Mouse (Mus musculus): ENCODE measurements at regions not wholly inside any gene's neighbourhood (a gene's known extent, or its start where the extent isn't known, plus 50 kb on each side); places are given as distances from the start of the nearest gene placed in this dataset.

GRCm38 (mm10) chr15:63060826-63061225 is 784.2 kb downstream of the Gsdmc2 start:
- WGBS (ENCODE audit: insufficient replicate concordance), result 52% methylated on average over 3 of the region's 3 CpGs
- H3K9ac ChIP-seq, result no peak overlapping the region
- no peaks in the 10 kb centered on the region for H3K9me3 ChIP-seq (replicated peaks)
- H3K27me3 ChIP-seq, result no peaks in the 10 kb centered on the region
- H3K4me2 ChIP-seq, result no peak overlapping the region
- H3K4me1 ChIP-seq (replicated peaks), result no peaks in the 10 kb centered on the region
- H3K36me3 ChIP-seq (replicated peaks), result no peaks in the 10 kb centered on the region
- H3K4me3 ChIP-seq (replicated peaks), result no peak overlapping the region
- no peak for ATAC-seq (ENCODE audit: insufficient read depth)
- no peak overlapping the region for H3K27ac ChIP-seq (replicated peaks)

DNA sequence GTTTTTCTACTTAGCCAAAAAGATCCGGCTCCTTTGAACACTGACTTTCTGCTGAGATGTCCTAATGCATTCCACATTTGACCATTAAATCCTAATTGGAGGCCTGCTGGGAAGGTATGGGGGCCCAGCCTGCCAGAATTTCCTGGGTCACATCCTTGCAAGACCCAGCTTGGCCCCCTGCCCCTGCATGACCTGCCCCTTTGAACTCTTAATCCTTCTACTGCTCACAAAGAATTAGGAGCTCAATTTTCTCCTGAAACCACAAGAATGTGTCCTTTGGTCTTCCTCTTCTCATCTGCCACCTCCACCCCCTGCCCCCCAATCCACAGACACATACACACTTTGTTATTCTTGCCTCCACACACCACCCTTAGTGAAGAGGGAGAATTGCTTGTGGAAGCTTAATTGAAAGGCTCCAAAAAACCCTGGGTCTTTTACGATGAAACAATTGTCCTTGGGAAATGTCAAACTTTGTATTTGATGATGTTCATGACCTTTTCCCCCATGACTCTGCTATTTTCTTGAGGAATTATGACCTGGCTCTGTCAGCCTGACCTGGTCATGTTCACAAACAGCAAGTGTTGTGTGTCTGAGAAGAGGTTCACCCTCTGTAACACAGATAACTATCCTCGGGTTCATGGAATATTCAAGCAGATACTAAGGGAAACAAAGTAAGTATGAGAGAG is 792.3 kb downstream of the Gsdmc2 start:
- no peak overlapping the region for H3K4me2 ChIP-seq
- H3K9ac ChIP-seq, result no peak overlapping the region
- H3K27ac ChIP-seq (replicated peaks), result no peak overlapping the region
- no peaks in the 10 kb centered on the region for H3K27me3 ChIP-seq
- WGBS (ENCODE audit: insufficient replicate concordance), result 55% methylated on average over 3 of the region's 3 CpGs
- H3K4me1 ChIP-seq (replicated peaks), result no peaks in the 10 kb centered on the region
- no peak for ATAC-seq (ENCODE audit: insufficient read depth)
- H3K4me3 ChIP-seq (replicated peaks), result no peak overlapping the region
- no peaks in the 10 kb centered on the region for H3K36me3 ChIP-seq (replicated peaks)
- no peaks in the 10 kb centered on the region for H3K9me3 ChIP-seq (replicated peaks)

DNA sequence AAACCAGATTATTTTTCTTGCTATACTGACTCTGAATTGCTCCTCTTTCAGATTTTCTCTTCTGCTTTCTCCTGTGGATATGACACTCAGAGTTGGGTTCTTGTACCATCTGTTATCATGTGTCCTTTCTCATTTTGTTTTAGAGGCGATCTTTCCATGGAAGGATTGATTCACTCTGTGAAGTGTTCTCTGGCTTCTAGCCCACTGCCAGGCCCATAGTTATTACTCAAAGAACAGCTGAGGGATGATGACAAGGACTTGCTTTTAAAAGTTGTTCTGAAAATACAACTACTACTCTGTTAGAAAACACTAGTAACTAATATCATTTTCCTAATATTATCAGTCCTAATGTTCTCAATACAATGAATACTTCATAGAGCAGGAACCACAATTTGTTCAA is 794.9 kb downstream of the Gsdmc2 start:
- Histone ChIP-seq H3K4me2 (no peak overlapping the region), H3K27me3 (no peaks in the 10 kb centered on the region), H3K4me1 (replicated peaks) (no peaks in the 10 kb centered on the region), H3K36me3 (replicated peaks) (no peaks in the 10 kb centered on the region), H3K9ac (no peak overlapping the region), H3K9me3 (replicated peaks) (no peaks in the 10 kb centered on the region), H3K27ac (replicated peaks) (no peak overlapping the region), H3K4me3 (replicated peaks) (no peak overlapping the region)
- ATAC-seq (ENCODE audit: insufficient read depth), result no peak
- WGBS (ENCODE audit: insufficient replicate concordance), result 75% methylated on average over 1 of the region's 1 CpGs

GRCm38 (mm10) chr15:63042367-63042766 is 802.6 kb downstream of the Gsdmc2 start:
- Histone ChIP-seq H3K27me3 (no peaks in the 10 kb centered on the region), H3K4me1 (replicated peaks) (no peaks in the 10 kb centered on the region), H3K9me3 (replicated peaks) (no peaks in the 10 kb centered on the region), H3K4me2 (no peak overlapping the region), H3K4me3 (replicated peaks) (no peak overlapping the region), H3K27ac (replicated peaks) (no peak overlapping the region), H3K9ac (no peak overlapping the region), H3K36me3 (replicated peaks) (no peaks in the 10 kb centered on the region)
- ATAC-seq (ENCODE audit: insufficient read depth), result no peak

DNA sequence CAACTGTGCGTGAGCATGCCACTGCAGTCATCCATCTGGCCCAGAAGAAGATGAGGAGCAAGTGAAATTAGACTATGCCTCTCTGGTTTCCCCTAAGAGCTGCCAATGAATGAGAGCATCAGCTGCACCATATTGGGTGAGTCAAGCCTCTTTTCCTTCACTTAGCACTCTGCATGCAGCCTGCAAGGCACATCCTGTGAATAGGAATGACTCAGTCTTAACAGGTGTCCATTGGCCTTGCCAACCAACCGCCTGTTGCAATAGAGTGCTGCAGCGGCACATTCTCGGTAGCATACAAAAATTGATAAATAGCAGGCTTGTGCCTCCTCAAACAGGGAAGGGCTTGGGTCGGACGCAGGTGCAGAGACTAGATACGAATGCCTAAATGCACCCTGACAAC is 808.7 kb downstream of the Gsdmc2 start:
- no peaks in the 10 kb centered on the region for H3K27me3 ChIP-seq
- H3K4me1 ChIP-seq (replicated peaks), result no peaks in the 10 kb centered on the region
- no peak overlapping the region for H3K9ac ChIP-seq
- H3K36me3 ChIP-seq (replicated peaks), result no peaks in the 10 kb centered on the region
- H3K4me2 ChIP-seq, result no peak overlapping the region
- H3K9me3 ChIP-seq (replicated peaks), result no peaks in the 10 kb centered on the region
- WGBS (ENCODE audit: insufficient replicate concordance), result 68% methylated on average over 7 of the region's 7 CpGs
- no peak overlapping the region for H3K4me3 ChIP-seq (replicated peaks)
- ATAC-seq (ENCODE audit: insufficient read depth), result no peak
- H3K27ac ChIP-seq (replicated peaks), result no peak overlapping the region

GRCm38 (mm10) chr15:63020826-63021225 is 824.2 kb downstream of the Gsdmc2 start:
- WGBS (ENCODE audit: insufficient replicate concordance), result 48% methylated on average over 2 of the region's 2 CpGs
- Histone ChIP-seq H3K4me3 (replicated peaks) (no peak overlapping the region), H3K27ac (replicated peaks) (no peak overlapping the region), H3K36me3 (replicated peaks) (no peaks in the 10 kb centered on the region), H3K4me1 (replicated peaks) (no peaks in the 10 kb centered on the region), H3K4me2 (no peak overlapping the region), H3K27me3 (no peaks in the 10 kb centered on the region), H3K9ac (no peak overlapping the region), H3K9me3 (replicated peaks) (no peaks in the 10 kb centered on the region)
- ATAC-seq (ENCODE audit: insufficient read depth), result no peak

GRCm38 (mm10) chr15:63017966-63018365 is 827.0 kb downstream of the Gsdmc2 start:
- no peak for ATAC-seq (ENCODE audit: insufficient read depth)
- H3K36me3 ChIP-seq (replicated peaks), result no peaks in the 10 kb centered on the region
- H3K27me3 ChIP-seq, result no peaks in the 10 kb centered on the region
- no peaks in the 10 kb centered on the region for H3K9me3 ChIP-seq (replicated peaks)
- no peak overlapping the region for H3K9ac ChIP-seq
- 57% methylated on average over 3 of the region's 3 CpGs for whole genome bisulfite sequencing (ENCODE audit: insufficient replicate concordance)
- no peak overlapping the region for H3K4me3 ChIP-seq (replicated peaks)
- no peaks in the 10 kb centered on the region for H3K4me1 ChIP-seq (replicated peaks)
- no peak overlapping the region for H3K27ac ChIP-seq (replicated peaks)
- H3K4me2 ChIP-seq, result no peak overlapping the region

DNA sequence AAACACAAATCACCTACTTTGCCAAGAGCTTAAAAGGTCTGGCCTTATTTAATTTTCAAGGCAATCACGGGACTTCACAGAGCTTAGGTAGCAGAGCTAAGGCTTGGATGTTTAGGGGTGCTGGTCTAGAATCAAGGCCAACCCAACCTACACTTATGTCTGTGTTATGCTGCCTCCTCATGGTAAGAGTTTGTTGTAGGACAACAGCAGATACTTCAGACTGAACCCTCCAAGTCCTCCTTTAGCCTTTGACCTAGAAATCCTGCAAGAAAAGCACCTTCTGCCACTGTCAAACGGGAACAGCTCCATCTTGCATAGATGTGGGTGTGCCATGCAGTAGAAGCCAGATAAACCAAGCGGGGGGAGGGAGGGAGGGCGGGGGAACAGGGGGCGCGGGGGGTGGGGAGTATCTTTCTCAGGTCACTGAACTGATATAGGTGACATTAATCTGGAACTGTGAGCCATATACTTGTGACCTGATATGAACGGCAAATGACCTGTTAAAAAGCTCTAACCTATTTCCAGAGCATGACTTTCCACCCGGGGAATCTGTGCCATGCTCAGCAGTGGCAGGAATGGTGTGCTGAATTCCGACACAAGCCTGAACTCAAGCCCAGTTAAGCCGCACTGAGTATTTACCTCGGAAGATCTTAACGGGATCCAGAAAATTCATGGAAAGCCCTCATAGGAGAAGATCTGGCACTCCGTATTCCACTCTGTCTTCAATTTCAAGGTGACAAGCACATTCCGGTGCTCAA is 838.3 kb downstream of the Gsdmc2 start:
- Histone ChIP-seq H3K4me2 (no peak overlapping the region), H3K9ac (no peak overlapping the region), H3K4me3 (replicated peaks) (no peak overlapping the region), H3K36me3 (replicated peaks) (no peaks in the 10 kb centered on the region), H3K9me3 (replicated peaks) (no peaks in the 10 kb centered on the region), H3K4me1 (replicated peaks) (no peaks in the 10 kb centered on the region), H3K27me3 (no peaks in the 10 kb centered on the region), H3K27ac (replicated peaks) (no peak overlapping the region)
- no peak for ATAC-seq (ENCODE audit: insufficient read depth)
- 66% methylated on average over 14 of the region's 14 CpGs for WGBS (ENCODE audit: insufficient replicate concordance)

DNA sequence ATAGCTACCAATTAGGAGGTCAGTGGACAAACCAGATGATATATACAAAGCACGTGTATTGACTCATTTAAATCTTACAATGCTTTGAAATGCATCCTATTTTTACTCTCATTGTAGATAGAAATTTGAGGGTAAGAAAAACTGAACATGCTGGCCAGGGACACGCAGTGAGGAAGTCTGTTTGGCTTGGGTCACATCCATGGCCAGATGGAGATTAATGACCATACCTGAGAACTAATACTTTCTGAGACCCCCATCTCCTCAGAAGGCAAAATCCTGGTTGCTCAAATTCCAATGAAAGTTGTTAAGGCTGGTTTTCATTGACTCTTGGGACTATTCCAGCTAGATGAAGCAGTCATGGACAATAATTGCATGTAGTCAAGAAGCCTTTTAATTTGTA is 850.3 kb downstream of the Gsdmc2 start:
- Histone ChIP-seq H3K27ac (replicated peaks) (no peak overlapping the region), H3K36me3 (replicated peaks) (no peaks in the 10 kb centered on the region), H3K4me3 (replicated peaks) (no peak overlapping the region), H3K4me2 (no peak overlapping the region), H3K9ac (no peak overlapping the region), H3K9me3 (replicated peaks) (no peaks in the 10 kb centered on the region), H3K4me1 (replicated peaks) (no peaks in the 10 kb centered on the region), H3K27me3 (no peaks in the 10 kb centered on the region)
- ATAC-seq (ENCODE audit: insufficient read depth), result no peak
- 48% methylated on average over 2 of the region's 2 CpGs for WGBS (ENCODE audit: insufficient replicate concordance)

GRCm38 (mm10) chr15:62986871-62987270 is 858.1 kb downstream of the Gsdmc2 start:
- no peak overlapping the region for H3K4me2 ChIP-seq
- no peaks in the 10 kb centered on the region for H3K9me3 ChIP-seq (replicated peaks)
- no peak overlapping the region for H3K27ac ChIP-seq (replicated peaks)
- no peaks in the 10 kb centered on the region for H3K36me3 ChIP-seq (replicated peaks)
- no peak overlapping the region for H3K4me3 ChIP-seq (replicated peaks)
- no peaks in the 10 kb centered on the region for H3K27me3 ChIP-seq
- whole genome bisulfite sequencing (ENCODE audit: insufficient replicate concordance), result 46% methylated on average over 4 of the region's 4 CpGs
- no peak for ATAC-seq (ENCODE audit: insufficient read depth)
- no peaks in the 10 kb centered on the region for H3K4me1 ChIP-seq (replicated peaks)
- H3K9ac ChIP-seq, result no peak overlapping the region

DNA sequence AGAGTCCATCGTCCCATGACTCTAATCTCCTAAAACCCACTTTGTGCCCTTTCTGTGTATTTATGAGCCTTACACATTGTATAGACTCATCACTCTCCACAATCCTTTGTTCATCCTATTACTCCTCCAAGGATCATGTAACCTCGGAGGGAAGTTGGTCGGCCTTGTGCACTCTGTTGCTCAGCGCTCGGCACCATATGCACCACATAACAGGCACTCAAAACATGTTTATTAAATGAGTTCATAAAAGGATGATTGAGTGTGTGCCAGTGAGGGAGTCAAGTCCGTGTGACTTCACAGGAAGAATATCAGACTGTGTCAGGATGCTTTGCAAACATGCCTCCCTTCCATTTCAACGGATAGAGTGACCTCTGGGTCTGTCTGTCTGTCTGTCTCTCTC is 858.8 kb downstream of the Gsdmc2 start:
- no peak overlapping the region for H3K27ac ChIP-seq (replicated peaks)
- H3K9ac ChIP-seq, result no peak overlapping the region
- 61% methylated on average over 7 of the region's 7 CpGs for WGBS (ENCODE audit: insufficient replicate concordance)

GRCm38 (mm10) chr15:62970566-62970965 is 874.4 kb downstream of the Gsdmc2 start:
- H3K4me1 ChIP-seq (replicated peaks), result no peaks in the 10 kb centered on the region
- no peak overlapping the region for H3K4me2 ChIP-seq
- ATAC-seq (ENCODE audit: insufficient read depth), result no peak
- no peaks in the 10 kb centered on the region for H3K9me3 ChIP-seq (replicated peaks)
- 25% methylated on average over 2 of the region's 2 CpGs for WGBS (ENCODE audit: insufficient replicate concordance)
- H3K9ac ChIP-seq, result no peak overlapping the region
- no peak overlapping the region for H3K27ac ChIP-seq (replicated peaks)
- H3K36me3 ChIP-seq (replicated peaks), result no peaks in the 10 kb centered on the region
- H3K4me3 ChIP-seq (replicated peaks), result no peak overlapping the region
- H3K27me3 ChIP-seq, result no peaks in the 10 kb centered on the region

More for the DNA sequence above, 858.8 kb downstream of the Gsdmc2 start:
- no peak overlapping the region for H3K4me2 ChIP-seq
- no peak overlapping the region for H3K4me3 ChIP-seq (replicated peaks)
- no peaks in the 10 kb centered on the region for H3K9me3 ChIP-seq (replicated peaks)
- ATAC-seq (ENCODE audit: insufficient read depth), result no peak
- H3K36me3 ChIP-seq (replicated peaks), result no peaks in the 10 kb centered on the region
- H3K4me1 ChIP-seq (replicated peaks), result no peaks in the 10 kb centered on the region
- H3K27me3 ChIP-seq, result no peaks in the 10 kb centered on the region
